Mouse (Mus musculus) urinary bladder, postnatal 14 days (tissue): Measurements from ENCODE around the gene Arhgef7.

Experiments
- DNase-seq: peaks from one replicate; pipeline ENCODE4 v3.0.0; 2021; ENCODE audit warnings: low spot score

The Arhgef7 gene

GRCm38 (mm10) chr8:11727651-11728481 is at the start of gene Arhgef7:
Arhgef7 (plus strand) TSS chr8:11727721.
- no peak for DNase-seq

GRCm38 (mm10) chr8:11684558-11684957 is 43.0 kb upstream of the Arhgef7 start:
- no peak for DNase-seq

- DNase-seq: no peak
These were observed 40.3 kb upstream of the Arhgef7 start for GRCm38 (mm10) chr8:11687251-11687650.

- DNase-seq: no peak
These were observed 37.6 kb upstream of the Arhgef7 start for GRCm38 (mm10) chr8:11689945-11690344.

GRCm38 (mm10) chr8:11691284-11691683 is 36.2 kb upstream of the Arhgef7 start:
- no peak for DNase-seq

GRCm38 (mm10) chr8:11691761-11692160 is 35.8 kb upstream of the Arhgef7 start:
- no peak for DNase-seq

GRCm38 (mm10) chr8:11692455-11692854 is 35.1 kb upstream of the Arhgef7 start:
- DNase-seq: no peak

GRCm38 (mm10) chr8:11693972-11694371 is 33.5 kb upstream of the Arhgef7 start:
- no peak for DNase-seq

GRCm38 (mm10) chr8:11696176-11696575 is 31.3 kb upstream of the Arhgef7 start:
- DNase-seq: no peak

- no peak for DNase-seq
These were observed 30.1 kb upstream of the Arhgef7 start for GRCm38 (mm10) chr8:11697467-11697866.

GRCm38 (mm10) chr8:11699442-11700001 is 28.0 kb upstream of the Arhgef7 start:
- DNase-seq: no peak

GRCm38 (mm10) chr8:11700060-11701032 is 27.2 kb upstream of the Arhgef7 start:
- peak; percentile 81 for DNase-seq

- DNase-seq: no peak
These were observed 26.5 kb upstream of the Arhgef7 start, which contains the start of gene 1700016D06Rik for GRCm38 (mm10) chr8:11701033-11701362. 1700016D06Rik (minus strand) TSS chr8:11701063.

- no peak for DNase-seq
These were observed 26.1 kb upstream of the Arhgef7 start for GRCm38 (mm10) chr8:11701428-11701827.

GRCm38 (mm10) chr8:11703789-11704188 is 23.7 kb upstream of the Arhgef7 start:
- no peak for DNase-seq

- DNase-seq: no peak
These were observed 22.7 kb upstream of the Arhgef7 start for GRCm38 (mm10) chr8:11704716-11705420.

- DNase-seq: peak; percentile 14
These were observed 21.7 kb upstream of the Arhgef7 start for GRCm38 (mm10) chr8:11705818-11706217.

- DNase-seq: no peak
These were observed 19.8 kb upstream of the Arhgef7 start for GRCm38 (mm10) chr8:11707701-11708100.

GRCm38 (mm10) chr8:11708815-11709214 is 18.7 kb upstream of the Arhgef7 start:
- DNase-seq: no peak

GRCm38 (mm10) chr8:11709542-11709941 is 18.0 kb upstream of the Arhgef7 start:
- no peak for DNase-seq

GRCm38 (mm10) chr8:11710415-11710814 is 17.1 kb upstream of the Arhgef7 start:
- no peak for DNase-seq

GRCm38 (mm10) chr8:11712244-11712643 is 15.3 kb upstream of the Arhgef7 start:
- DNase-seq: no peak
